Mouse (Mus musculus) embryo, embryonic 9.5 days (tissue): ENCODE data around the gene Ip6k3.

Source experiments
- DNase-seq: peaks from one replicate; pipeline ENCODE4 v3.0.0-alpha.2; 2017; ENCODE audit errors: extremely low spot score

Gene Ip6k3

DNA sequence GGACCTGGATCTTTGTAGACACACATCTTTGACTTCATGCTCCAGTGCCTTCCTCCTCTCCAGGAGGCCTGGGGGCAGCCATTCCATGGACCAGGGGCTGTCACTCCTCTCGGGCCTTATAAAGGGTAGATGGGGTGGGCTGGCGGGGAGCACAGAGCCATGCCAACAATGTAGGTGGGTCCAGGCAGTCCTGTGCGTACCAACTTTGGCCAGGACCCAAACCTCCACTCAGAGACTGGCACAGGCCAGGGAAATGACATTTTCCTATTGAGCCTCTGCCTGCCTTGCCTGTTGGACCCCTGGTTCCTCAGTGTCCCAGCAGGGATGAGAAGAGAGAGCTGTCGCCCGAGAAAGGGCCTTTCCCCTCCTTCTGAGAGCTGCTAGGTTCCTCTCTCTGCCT lies 14.8 kb upstream of the Ip6k3 start:
- DNase-seq: no peak

DNA sequence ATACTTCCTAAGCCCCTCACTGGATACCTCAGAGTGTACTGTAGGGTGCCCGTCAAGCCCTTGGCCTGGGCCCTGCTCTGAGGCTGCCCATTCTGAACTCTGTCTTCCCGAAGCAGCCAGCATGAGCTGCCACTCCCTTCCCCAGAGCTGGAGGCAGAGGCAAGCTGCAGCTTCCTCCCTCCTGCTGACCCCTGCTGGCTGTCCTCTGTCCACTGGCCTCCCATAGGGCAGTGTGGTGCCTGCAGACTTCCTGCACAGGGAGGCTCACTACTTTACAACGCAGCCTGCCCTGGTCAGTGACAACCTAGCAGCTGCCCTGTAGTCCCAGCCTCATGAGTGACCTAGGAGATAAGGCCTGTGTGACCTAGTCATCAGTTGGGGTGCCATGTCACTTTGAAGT lies 14.1 kb upstream of the Ip6k3 start:
- no peak for DNase-seq

DNA sequence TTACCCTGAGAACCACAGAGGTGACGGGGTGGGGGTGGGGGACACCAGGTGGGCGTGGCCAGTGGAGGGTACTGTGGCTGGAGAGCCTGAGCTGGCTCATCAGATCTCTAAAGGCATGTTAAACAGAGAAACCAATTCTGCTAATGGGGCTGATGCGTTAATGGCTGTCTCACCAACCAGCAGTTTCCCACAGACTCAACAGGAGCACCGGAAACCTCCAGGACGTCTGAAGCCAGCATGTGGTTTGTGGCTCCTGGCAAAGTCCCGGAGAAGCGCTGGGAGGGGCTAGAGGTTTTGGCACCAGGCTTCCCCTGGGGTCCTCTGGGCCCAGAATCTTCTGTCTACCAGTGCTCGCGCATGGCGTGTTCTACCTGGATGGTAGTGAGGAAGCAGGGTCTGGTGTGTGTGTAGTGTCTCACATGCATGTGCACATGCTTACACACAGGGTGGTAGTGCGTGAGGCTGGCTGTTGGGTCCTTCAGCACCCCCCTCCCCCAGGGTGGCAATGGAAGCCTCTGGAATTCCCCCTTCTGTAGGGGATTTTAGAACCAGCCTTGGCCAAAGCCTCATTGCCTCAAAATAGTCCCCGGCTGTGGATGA lies 12.2 kb upstream of the Ip6k3 start:
- DNase-seq: no peak

DNA sequence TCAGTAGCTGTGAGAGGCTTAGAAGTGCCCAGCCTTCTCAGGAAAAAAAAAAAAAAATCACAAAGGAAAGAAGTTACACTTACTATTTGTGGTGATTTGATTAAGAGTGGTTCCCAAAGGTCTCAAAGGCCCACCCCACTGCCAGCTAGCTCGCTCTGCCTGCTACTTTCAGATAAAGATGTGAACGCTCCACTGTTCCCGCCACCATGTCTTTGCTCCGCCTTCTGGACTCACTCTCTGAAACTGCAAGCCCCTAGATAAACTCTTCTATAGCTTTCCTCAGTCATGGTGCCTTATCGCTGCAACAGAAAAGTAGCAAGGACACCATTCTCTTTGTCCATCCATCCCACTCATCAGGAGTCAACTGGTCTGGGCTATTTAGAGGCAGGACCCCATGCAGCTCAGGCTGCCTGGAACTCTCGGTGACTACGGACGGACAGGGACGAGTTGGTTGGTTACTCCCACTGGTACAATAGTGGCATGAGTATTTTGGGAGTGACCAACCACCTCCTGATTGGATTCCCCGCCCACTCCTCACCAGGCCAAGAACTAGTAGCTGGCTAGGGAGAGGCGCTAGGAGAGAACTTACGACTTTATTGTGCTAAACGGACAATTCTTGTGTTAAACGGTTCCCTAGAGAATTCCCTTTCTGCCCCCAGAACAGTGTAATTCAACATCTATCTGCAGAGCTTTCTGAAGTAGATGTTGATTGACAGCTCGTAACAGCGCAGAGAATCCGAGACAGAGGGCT lies 11.0 kb upstream of the Ip6k3 start:
- DNase-seq: no peak

DNA sequence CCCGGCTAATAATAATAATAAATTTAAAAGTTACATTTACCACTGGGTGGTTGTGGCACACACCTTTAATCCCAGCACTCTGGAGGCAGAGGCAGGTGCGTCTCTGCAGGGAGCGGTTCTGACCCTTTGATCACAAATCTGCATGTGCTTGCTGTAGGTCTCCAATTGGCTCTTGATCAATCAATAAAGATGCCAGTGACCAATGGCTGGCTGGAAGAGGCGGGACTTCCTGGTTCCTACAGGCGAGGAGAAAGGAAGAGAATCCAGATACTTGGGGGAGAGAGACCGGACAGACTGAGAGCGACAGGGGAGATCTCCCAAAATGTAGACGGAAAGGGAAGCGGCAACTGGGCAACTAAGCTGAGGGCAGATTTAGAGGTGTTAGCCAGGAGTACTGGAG lies 10.4 kb upstream of the Ip6k3 start:
- no peak for DNase-seq

DNA sequence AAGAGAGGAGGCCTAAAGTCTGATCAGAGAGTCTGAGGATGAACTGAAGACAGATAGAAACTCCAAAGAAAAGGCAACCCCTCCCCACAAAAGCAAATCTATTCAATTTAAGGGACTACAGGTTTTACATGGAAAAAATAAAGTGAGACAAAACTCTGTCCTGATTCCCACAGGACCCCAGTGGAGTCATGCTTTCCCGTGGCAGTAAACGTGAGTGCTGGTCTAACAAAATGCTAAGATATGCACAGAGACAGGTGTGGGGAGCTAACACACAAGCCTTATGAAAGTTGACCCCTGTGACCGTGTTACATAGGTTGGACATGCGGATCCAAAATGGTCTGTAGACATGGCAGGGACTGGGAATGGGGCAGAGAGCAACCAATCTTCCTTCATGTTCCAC lies 9.2 kb upstream of the Ip6k3 start:
- DNase-seq: no peak

DNA sequence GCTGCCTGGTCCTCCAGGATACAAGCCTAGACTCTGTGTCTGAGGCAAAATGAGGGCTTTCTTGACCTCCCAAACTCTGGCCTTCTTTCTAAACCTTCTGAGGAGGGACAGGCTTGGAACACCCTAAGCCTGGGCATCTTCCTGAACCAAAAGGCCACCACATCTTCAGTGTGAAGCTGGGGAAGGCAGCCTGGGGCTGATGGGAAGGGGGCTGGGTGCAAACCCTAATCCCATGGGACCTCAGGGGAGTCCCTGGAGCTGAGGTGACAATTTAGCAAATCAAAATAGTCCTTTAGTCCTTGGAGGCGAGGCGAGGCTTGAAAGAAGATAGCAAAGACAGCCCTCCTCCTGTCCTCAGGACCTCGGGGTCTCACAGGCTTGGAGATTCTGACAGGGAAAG lies 8.7 kb upstream of the Ip6k3 start:
- no peak for DNase-seq

DNA sequence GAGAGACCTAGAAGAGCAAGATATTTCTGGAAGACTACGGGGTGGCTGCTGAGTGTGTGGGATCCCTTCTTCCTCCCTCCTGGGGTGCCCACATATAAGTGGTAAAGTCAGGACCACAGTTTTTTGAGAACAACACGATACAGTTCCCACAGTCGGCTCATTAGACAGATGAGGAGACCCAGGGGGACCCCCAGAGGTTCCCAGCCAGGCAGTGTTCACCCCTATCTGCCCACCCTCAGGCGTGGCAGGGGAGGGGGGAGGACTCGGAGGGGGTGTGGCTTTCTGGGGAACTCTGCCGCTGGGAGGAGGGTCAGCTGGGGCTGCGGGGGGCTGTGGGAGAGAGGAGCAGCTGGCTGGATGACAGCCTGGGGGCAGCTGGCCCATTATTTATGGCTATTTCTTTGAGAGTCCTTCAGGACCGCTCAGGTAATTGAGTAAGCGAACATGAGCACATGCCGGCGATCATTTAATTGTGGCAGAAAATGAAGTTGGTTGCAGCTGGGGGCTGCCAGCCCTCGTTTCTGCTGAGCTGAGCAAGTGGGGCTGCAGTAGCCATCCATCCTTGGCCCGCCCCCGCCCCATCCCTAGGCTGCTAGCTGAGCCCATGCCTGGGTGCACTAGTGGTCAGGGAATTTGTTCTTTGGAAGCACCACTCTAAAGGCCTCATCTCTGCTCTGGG lies 7.7 kb upstream of the Ip6k3 start:
- no peak for DNase-seq

DNA sequence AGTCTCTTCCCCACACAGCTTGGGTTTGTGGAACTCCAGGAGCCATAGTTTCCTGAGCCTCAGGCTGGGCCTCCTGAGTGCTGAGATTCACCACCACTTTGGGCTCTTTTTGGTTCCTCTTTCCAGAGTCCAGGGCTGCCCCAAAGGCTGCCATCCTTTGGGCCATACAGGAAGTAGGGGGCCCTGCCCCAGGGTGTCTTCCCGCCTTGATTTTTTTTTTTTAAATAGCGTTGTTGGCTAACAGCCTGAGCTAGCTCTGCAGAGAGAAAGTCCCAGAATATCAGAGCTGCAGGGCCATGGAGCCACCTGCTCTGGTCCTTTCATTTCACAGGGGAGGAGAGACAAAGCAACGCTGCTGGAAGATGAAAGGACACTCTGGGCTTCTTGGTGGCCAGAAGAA lies 6.1 kb upstream of the Ip6k3 start:
- DNase-seq: no peak

DNA sequence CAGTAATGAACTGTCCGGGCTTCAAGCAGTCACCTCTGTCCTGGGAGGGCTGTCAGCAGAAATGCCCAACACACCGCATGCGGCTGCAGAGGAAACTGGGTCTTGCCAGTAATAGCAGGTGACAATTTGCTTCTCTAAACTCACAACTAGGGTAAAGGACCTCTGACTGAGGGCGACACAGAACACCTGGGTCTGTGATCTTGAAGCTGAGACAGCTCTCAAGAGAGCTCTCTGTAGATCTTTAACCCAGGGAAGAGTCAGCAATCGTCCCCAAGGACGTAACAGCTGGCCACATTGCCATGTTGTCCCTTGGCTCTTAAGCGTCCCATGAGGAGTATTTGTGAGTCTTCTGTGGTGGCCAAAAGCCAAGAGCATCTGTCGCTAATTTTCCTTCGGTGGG lies 4.9 kb upstream of the Ip6k3 start:
- no peak for DNase-seq

DNA sequence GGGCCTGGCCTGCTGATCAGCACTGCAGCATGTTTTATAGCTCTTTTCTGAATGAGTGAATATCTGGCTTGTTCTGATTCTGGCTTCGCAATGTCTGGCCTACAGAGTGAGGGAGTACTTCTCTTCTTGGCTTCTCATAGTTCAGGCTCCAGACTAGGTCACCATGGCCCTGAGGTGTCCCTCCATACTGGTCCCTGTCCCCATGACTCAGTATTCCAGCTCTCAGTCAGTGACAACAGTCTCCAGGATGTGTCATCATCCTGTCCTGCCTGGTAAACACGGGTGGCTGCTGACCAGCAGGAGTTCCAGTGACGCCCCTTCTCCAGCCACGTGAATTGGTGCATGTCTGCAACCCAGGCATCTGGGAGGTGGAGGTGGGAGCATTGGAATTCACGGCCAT lies 3.5 kb upstream of the Ip6k3 start:
- DNase-seq: no peak

DNA sequence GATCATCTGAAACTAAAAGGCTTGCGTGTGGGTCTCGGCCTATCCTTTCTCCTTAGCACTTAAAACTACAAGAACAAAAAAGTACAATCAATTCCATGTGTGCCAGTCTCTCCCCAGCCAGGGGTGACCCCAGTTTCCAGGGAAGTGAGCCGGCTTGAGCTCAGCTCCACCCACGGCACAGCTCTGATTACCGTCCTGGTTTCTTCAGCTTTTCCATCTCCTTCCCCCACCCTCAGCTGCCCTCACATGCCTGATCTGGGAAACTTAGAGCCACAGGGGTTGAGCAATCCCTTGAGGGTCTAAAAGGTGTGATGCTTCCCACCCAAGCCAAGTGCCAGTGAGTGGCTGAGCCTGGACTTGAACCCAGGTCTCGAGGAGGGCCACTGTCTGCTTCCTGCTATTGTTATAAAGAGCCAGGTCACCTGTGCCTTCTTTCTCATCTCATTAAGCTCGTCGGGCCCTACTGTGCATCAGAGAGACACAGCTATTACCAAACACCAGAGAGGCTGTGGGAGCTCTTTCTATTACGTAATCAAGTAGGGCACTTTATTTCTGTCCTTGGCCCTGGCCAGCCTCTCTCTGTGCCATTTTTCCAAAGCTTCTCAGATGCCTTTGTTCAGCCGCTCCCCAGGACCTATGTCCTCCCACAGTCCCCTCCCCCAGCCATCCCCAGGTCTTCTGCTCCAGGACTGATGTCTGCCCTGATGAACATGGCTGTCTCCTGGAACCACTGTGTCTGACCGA lies 2.5 kb upstream of the Ip6k3 start:
- DNase-seq: no peak

DNA sequence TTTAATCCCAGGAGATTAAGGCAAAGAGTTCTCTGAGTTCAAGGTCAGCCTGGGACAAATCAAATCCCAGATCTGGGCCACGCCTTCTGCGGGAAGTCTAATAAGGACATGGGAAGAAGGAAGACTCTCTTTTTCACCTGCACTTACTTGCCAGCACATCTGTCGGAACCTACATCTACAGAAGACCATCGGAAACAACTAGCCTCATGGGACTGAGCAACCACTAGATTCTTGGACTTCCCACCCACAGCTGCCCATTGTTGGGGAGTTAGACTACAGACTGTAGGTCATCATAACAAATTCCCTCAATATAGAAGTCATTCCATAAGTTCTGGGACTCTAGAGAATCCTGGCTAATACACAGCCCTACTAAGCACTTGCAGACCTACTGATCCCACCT lies 974 bp upstream of the Ip6k3 start:
- DNase-seq: no peak

DNA sequence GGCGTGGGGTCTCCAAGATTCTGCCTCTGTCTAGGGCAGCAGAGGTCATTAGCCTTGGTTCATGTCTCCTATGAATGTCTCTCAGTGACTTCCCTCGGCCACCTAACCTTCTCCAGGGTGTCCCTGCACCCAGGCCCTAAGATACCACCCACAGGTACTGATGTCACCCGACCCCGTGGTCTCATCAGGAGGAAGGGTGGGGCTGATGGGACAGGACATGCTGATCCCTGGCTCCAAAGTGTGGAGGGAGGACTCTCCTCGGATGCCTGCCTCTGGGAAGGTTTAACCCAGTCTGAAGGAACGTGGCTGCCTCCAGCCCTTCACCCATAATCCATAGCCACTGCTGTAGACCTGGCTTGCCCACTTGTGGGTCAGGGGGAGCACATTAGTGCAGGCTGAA lies 694 bp downstream of the Ip6k3 start:
- DNase-seq: no peak

DNA sequence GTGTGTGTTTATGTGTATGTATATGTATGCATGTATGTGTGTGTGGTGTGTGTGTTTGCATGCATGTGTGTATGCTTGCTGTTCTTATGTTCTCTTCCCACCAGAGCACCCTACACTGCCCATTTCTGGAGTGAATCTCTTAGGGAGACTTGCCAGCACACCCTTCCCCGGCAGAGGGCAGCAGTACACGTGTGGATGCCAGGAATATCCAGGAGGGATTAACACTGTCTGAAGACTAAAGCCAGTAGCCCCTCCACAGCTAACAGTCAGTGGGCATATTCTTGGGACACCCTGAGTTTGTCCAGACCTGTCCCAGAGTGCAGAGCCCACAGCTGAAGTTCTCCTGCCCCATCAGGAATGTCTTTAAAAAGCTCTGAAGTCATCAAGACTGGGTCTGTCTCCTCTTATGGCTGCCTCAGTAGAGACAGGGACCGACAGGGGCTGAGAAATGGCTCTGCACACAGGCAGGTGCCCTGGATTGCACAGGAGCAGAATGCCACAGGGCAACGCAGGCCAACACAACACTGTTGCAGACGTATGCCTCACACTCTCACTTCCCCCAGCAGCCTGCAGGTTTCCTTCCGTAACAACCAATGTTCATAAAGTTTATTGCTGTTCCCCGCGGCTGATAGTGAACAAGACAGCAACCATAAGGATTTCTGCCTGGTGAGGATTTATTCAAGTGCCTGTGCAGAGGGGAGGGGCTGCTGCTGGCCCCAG lies 2.4 kb downstream of the Ip6k3 start:
- DNase-seq: no peak

DNA sequence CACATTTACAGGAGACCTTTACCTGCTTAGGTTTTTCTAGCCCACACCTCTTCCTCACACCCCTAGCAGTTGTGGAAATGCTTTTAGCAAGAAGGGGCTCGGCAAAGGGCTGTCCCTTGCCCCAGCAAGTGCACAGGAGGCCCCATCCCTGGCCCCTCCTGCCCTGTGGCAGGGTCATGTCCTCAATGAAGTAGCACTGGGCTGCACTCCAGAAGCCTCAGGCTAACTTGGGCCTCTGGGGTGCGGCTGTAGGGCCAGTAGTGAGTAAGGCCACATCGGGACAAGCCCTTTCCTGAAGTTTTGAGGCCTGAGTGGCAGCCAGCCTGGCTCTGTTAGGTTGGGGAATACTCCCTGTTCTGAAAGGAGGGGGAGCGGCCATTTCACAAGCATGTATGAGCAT lies 6.7 kb downstream of the Ip6k3 start:
- no peak for DNase-seq

DNA sequence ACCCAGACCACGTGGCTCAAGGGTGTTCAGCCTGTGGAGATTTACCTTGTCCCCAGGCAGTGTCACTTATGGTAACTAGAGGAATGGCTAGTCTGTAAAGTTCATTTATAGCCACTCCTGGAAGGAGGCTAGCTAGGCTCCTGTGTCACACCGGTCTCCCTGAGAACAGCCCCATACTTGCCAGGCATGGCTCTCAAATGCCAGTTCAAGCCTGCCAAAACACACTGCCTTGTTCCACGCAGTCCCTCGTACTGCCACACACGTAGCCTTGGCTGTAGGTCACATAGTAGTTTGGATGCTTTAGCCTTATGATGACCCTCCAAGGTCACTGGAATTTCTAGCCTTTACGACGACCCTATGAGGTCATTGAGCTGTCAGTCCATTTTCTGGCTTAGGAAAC lies 8.4 kb downstream of the Ip6k3 start:
- no peak for DNase-seq

DNA sequence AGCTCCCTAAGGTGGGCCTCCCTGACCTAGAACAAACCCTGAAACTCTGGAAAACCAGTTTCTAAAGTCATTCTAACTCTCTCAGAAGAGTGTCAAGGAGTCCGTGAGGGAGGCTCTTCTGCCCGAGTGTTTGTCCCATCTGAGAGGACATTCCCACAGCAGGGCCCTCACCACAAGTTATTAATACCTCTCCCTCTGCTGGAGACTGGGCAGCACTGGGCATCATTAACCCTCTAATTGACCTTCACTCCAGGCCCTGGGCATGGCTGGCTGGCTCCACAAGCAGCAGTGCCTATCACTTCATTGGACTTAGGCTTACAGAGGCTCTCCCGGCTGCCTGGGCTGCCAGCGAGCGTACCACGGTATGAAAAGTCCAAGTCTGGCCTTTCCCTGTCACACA lies 9.2 kb downstream of the Ip6k3 start:
- DNase-seq: no peak

DNA sequence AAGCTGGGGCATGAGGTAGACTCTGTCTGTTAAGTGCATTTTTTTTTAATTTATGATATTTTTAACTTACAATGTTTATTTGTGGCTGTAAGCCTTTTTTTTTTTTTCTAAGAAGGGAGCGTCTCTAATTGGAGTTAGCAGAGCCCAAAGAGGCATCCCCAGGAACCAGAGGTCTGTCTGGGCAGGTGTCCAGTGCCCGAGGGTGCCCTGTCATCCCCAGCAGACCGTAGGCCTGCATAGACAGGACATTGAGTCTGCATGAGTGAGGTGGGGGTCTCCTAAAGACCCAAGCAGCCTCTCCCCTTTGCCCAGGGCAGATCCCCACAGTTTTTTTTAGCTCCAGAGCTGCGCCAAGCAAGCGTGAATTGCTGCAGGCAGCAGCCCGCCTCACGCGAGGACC lies 11.8 kb downstream of the Ip6k3 start:
- no peak for DNase-seq

DNA sequence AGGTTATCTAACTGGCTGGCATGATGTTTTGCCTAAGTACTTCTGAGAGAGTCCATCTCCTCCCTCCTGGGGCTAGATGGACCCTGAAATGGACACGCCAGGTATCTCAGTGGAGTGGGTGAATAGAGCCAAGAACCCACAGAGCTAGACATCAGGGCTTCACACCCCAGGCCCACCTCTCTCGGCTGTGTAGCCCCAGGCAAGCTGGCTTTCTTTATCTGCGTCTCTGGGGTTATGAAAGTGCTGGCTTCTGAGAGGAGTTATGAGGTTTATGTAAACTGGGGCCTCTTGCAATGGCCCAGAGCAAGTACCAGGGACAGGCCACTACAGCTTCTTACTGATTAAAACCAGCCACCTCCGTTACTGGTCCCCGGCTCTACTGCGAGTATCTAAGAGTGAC lies 12.7 kb downstream of the Ip6k3 start:
- no peak for DNase-seq

DNA sequence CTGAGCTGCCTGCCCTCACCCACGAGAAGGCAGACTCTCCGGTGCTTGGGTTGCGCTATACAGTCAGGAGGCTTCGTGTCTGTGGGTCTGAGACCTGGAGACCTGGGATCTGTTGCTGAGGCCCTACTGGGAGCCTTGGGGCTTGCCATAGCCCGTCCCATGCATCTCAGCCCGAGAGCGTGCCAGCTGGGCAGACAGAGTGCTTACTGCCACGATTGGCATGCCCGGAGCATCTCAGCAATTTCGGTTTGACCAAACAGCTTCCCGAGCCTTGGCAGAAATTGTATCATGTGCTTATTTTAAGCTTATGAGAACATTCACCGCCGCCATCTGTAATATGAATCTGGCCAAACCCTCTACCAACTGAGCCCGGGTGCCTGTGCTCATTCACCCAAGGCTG lies 13.3 kb downstream of the Ip6k3 start:
- no peak for DNase-seq

DNA sequence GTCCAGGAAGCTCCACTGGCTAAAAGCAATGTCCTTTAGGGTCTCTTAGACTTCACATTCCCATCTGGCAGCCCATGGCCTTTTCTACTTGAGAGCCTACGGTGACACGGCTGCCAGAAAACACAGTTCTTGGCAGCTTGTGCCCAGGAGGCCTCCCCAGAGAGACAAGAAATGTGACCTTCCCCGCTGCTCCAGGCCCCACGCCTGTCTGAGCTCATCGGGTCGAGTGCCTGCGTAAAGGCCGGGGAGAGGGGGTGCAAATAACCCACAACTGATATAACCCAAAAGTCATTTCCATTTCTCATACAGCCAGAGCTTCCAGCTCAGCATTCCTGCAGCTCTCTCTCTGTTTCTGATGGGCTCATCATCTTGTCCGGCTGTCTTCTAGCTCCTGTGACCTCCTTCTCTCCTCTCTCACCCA lies 13.8 kb downstream of the Ip6k3 start:
- DNase-seq: no peak
